Mouse (Mus musculus) liver, embryonic 14.5 days (tissue): ENCODE measurements around the gene Zap70. TPM values are rescaled to one million over a fixed set of nuclear protein-coding genes. Genes with fewer than 3 reads are reported as not detected.

Experiments used
- ATAC-seq: fragments of 200-750 bp; cut with Nextera tagmentation; 2 replicates; pipeline ENCODE4 v1.8.0; 2017; ENCODE audit warnings: moderate number of reproducible peaks, mild to moderate bottlenecking, moderate library complexity; ENCODE audit not compliant: insufficient read depth
- DNase-seq, 3 experiments: peaks; one replicate each; pipeline ENCODE4 v3.0.0-alpha.2; 2012 to 2013; ENCODE audit warnings: low read depth in 3 of 3, low spot score in 3 of 3
- H3K27ac ChIP-seq: fragments of 300-500 bp; sonication (generic); 2 replicates; pipeline ENCODE4 v1.5.1; 2014; ENCODE audit warnings: moderate library complexity, mild to moderate bottlenecking, control low read depth, inconsistent platforms
- H3K27me3 ChIP-seq: fragments of 300-500 bp; sonication (generic); 2 replicates; pipeline ENCODE4 v1.6.1; 2014; ENCODE audit warnings: mild to moderate bottlenecking, low read length, moderate library complexity; ENCODE audit not compliant: control insufficient read depth, insufficient read depth
- H3K36me3 ChIP-seq: fragments of 300-500 bp; sonication (generic); replicated peaks from 2 replicates; pipeline ENCODE4 v1.6.1; 2014; ENCODE audit warnings: low read depth; ENCODE audit not compliant: control insufficient read depth, insufficient read depth
- H3K4me1 ChIP-seq, 2 experiments: fragments of 200-500 bp in 1 of 2; fragments of 300-500 bp in 1 of 2; sonication (generic) in 1 of 2; replicated peaks; 2 replicates each; pipeline ENCODE4 v1.6.1; 2012 to 2014; ENCODE audit warnings: antibody characterized with exemption in 1 of 2, inconsistent platforms in 1 of 2, low read length in 1 of 2; ENCODE audit not compliant: control insufficient read depth in 2 of 2, insufficient read depth in 2 of 2
- H3K4me2 ChIP-seq: fragments of 300-500 bp; sonication (generic); 2 replicates; pipeline ENCODE4 v1.6.1; 2014; ENCODE audit warnings: low read depth, mild to moderate bottlenecking, control low read depth, moderate library complexity
- H3K4me3 ChIP-seq, 2 experiments: fragments of 200-500 bp in 1 of 2; fragments of 300-500 bp in 1 of 2; sonication (generic) in 1 of 2; 2 replicates each; pipeline ENCODE4 v1.5.1; 2012 to 2014; ENCODE audit warnings: low read depth in 2 of 2, low read length in 2 of 2, mild to moderate bottlenecking in 2 of 2, control low read depth in 1 of 2, inconsistent platforms in 1 of 2, moderate library complexity in 1 of 2; ENCODE audit not compliant: insufficient read depth in 1 of 2
- H3K9ac ChIP-seq: fragments of 300-500 bp; sonication (generic); replicated peaks from 2 replicates; pipeline ENCODE4 v1.6.1; 2014; ENCODE audit warnings: mild to moderate bottlenecking, control low read depth, moderate library complexity
- H3K9me3 ChIP-seq: fragments of 300-500 bp; sonication (generic); 2 replicates; pipeline ENCODE4 v1.6.1; 2016; ENCODE audit warnings: low read length, mixed read lengths; ENCODE audit not compliant: control insufficient read depth
- CTCF ChIP-seq: IDR thresholded peaks from 2 replicates; pipeline ENCODE4 v1.5.1; 2016; ENCODE audit warnings: antibody characterized with exemption, low read depth, control low read depth
- EP300 ChIP-seq: IDR thresholded peaks from 2 replicates; pipeline ENCODE4 v1.6.1; 2016; ENCODE audit warnings: antibody characterized with exemption, low read depth
- WGBS: fragments of 180-500 bp; shearing (Covaris S2); extraction: QIAGEN DNeasy Blood & Tissue Kit; methylation state at CpG from one replicate; pipeline ENCODE4 v1.1.7; 2014; ENCODE audit not compliant: insufficient replicate concordance; 5-methylcytosine and 5-hydroxymethylcytosine counted together
- polyA plus RNA-seq, 2 experiments: library from polyadenylated mRNA; depleted of rRNA in 1 of 2; stranded (reverse) in 1 of 2; unstranded in 1 of 2; fragments of >200 nt; fragmentation: Nextera tagmentation in 1 of 2; extraction: Ambion mirVana in 1 of 2; gene quantifications; 2 replicates each; pipeline versions ENCODE4 v1.2.1 to v1.2.3; 2012 to 2014

The Zap70 gene
- polyA plus RNA-seq, 2 experiments: 0.06 TPM; not detected in 1

- ATAC-seq: peak; percentile 63
- no peak overlapping the region for H3K4me3 ChIP-seq
- no peaks in the 10 kb centered on the region for H3K27me3 ChIP-seq
- 87% methylated on average over 14 of the region's 14 CpGs for WGBS
- no peaks in the 10 kb centered on the region for H3K9me3 ChIP-seq
- DNase-seq: no peak
- H3K9ac ChIP-seq: no peak overlapping the region
- TF ChIP-seq CTCF: no peak
- TF ChIP-seq EP300: no peak
- peaks cover 94% of the 10 kb centered on the region for H3K36me3 ChIP-seq
- no peaks in the 10 kb centered on the region for H3K4me1 ChIP-seq
- H3K27ac ChIP-seq: no peak overlapping the region
- H3K4me2 ChIP-seq: no peak overlapping the region
These were observed 46.4 kb downstream of the Zap70 start for GRCm38 (mm10) chr1:36807782-36808565.

DNA sequence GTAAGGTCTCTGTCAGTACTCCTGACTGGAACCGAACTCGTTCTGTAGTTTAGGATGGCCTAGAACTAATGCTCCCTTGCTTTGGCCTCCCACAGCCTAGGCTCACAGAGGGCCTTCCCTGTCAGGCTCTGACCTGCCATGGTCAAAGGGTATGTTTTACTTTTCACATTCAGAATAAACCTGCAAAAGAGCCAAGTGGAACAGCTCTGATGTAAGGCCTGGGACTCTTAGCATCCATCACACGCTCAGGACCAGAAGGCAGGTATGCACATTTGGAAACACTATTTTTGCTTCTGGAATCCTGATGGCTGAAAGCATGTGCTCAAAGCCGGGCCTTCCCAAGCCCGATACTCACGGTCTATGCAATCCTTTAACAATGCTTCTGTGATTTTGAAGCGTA, 50.2 kb downstream of the Zap70 start:
- no peak for ATAC-seq
- Histone ChIP-seq H3K27me3 (no peaks in the 10 kb centered on the region), H3K9me3 (no peaks in the 10 kb centered on the region), H3K9ac (no peak overlapping the region), H3K4me1 (peaks cover 2 to 12% of the 10 kb centered on the region in 2 experiments; a peak in 3 of 4 replicates), H3K27ac (no peak overlapping the region), H3K36me3 (peaks cover 88% of the 10 kb centered on the region), H3K4me2 (no peak overlapping the region), H3K4me3 (no peak overlapping the region)
- TF ChIP-seq CTCF (no peak), EP300 (no peak)
- DNase-seq: no peak
- WGBS: 93% methylated on average over 7 of the region's 7 CpGs

- peak; percentile 25 to 45 (median 41) for DNase-seq
- TF ChIP-seq EP300 (peak; percentile 77), CTCF (no peak)
These were observed 51.8 kb downstream of the Zap70 start for GRCm38 (mm10) chr1:36813415-36813814.

DNA sequence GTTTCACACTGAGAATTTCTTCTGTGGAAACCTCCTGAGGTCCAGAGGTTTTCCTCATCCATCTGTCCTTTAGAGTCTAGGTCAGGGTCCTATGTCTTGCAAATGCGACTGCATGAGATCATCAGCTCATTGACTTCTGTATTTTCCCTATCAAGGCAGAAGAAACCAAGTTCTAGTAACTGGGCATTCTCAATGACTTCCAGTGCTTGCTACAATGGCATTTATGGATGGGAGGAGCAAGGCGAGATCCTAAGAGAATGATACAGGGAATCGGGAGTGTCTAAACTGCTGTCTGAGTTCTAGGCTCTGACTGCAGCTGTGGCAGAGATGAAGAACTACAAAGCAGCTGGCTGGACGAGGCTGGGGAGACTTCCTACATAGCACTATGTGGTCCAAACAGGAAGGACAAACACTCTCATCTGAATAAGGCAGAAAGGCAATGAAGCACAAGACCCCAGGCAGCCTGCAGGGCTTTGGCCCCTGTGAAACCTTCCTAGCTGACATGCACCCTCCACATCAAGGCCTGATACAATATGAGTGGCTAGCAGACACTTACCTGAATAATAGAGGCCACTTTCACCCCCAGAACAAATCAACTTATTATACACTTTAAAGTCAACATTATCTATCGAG, 52.8 kb downstream of the Zap70 start:
- TF ChIP-seq CTCF: no peak
- TF ChIP-seq EP300: no peak

More at GRCm38 (mm10) chr1:36813415-36813814, 51.8 kb downstream of the Zap70 start:
- H3K9me3 ChIP-seq: no peaks in the 10 kb centered on the region
- no peak overlapping the region for H3K4me3 ChIP-seq
- no peak overlapping the region for H3K4me2 ChIP-seq
- WGBS: 19% methylated on average over 7 of the region's 7 CpGs
- H3K27me3 ChIP-seq: no peaks in the 10 kb centered on the region
- H3K9ac ChIP-seq: no peak overlapping the region
- H3K4me1 ChIP-seq: peaks cover 2 to 12% of the 10 kb centered on the region in 2 experiments; a peak in 3 of 4 replicates
- no peak overlapping the region for H3K27ac ChIP-seq
- H3K36me3 ChIP-seq: peaks cover 82% of the 10 kb centered on the region
- ATAC-seq: peak; percentile 83

GRCm38 (mm10) chr1:36815166-36815565, 53.6 kb downstream of the Zap70 start:
- ATAC-seq: no peak
- DNase-seq: no peak
- H3K9me3 ChIP-seq: no peaks in the 10 kb centered on the region
- no peak overlapping the region for H3K4me3 ChIP-seq
- H3K4me2 ChIP-seq: no peak overlapping the region
- H3K27me3 ChIP-seq: no peaks in the 10 kb centered on the region
- peaks cover 2 to 12% of the 10 kb centered on the region in 2 experiments; a peak in 3 of 4 replicates for H3K4me1 ChIP-seq
- H3K36me3 ChIP-seq: peaks cover 82% of the 10 kb centered on the region
- WGBS: 71% methylated on average over 6 of the region's 6 CpGs
- no peak for TF ChIP-seq EP300
- TF ChIP-seq CTCF: no peak
- no peak overlapping the region for H3K27ac ChIP-seq
- H3K9ac ChIP-seq: no peak overlapping the region

More for the DNA sequence above, 52.8 kb downstream of the Zap70 start:
- Histone ChIP-seq H3K27ac (no peak overlapping the region), H3K27me3 (no peaks in the 10 kb centered on the region), H3K4me1 (peaks cover 2 to 12% of the 10 kb centered on the region in 2 experiments; a peak in 3 of 4 replicates), H3K4me2 (no peak overlapping the region), H3K9me3 (no peaks in the 10 kb centered on the region), H3K4me3 (no peak overlapping the region), H3K9ac (no peak overlapping the region), H3K36me3 (peaks cover 84% of the 10 kb centered on the region)
- ATAC-seq (no peak), DNase-seq (no peak)
- WGBS: 58% methylated on average over 5 of the region's 5 CpGs
